Mouse (Mus musculus): ENCODE results near the gene Tmco4. TPM values are rescaled to one million over a fixed set of nuclear protein-coding genes. Genes with fewer than 3 reads are reported as not detected.

Gene Tmco4
- polyA plus RNA-seq, 1 experiment from 2014 or later: 1.1 TPM

- DNase-seq (ENCODE audit: low spot score): no peak
These were observed 60.7 kb downstream of the Tmco4 start for GRCm38 (mm10) chr4:139033263-139034009.

GRCm38 (mm10) chr4:139034010-139034367 lies 61.3 kb downstream of the Tmco4 start:
- DNase-seq (ENCODE audit: low spot score): no peak
- no peak overlapping the region for H3K27ac ChIP-seq
- no peak overlapping the region for H3K4me3 ChIP-seq
- 85% methylated on average over 8 of the region's 8 CpGs for WGBS
- no peaks in the 10 kb centered on the region for H3K36me3 ChIP-seq
- H3K4me1 ChIP-seq (replicated peaks): peaks cover 17% of the 10 kb centered on the region
- H3K9me3 ChIP-seq: peaks cover 4% of the 10 kb centered on the region; the same call in 1 of the 2 replicates
- 0 out of 2 replicates have a peak, but pooled peaks cover 4% of the 10 kb centered on the region for H3K27me3 ChIP-seq (ENCODE audit: insufficient read depth, poor library complexity, severe bottlenecking)

More at GRCm38 (mm10) chr4:139033263-139034009, 60.7 kb downstream of the Tmco4 start:
- no peaks in the 10 kb centered on the region for H3K27me3 ChIP-seq (ENCODE audit: insufficient read depth, poor library complexity, severe bottlenecking)
- no peak overlapping the region for H3K27ac ChIP-seq
- no peaks in the 10 kb centered on the region for H3K36me3 ChIP-seq
- 89% methylated on average over 11 of the region's 11 CpGs for WGBS
- peaks cover 11% of the 10 kb centered on the region; the same call in 1 of the 2 replicates for H3K4me1 ChIP-seq (replicated peaks)
- H3K9me3 ChIP-seq: peaks cover 4% of the 10 kb centered on the region; the same call in 1 of the 2 replicates
- H3K4me3 ChIP-seq: no peak overlapping the region

- no peak for DNase-seq (ENCODE audit: low spot score)
- H3K27ac ChIP-seq: no peak overlapping the region
- 62% methylated on average over 4 of the region's 4 CpGs for WGBS
These were observed 61.9 kb downstream of the Tmco4 start for GRCm38 (mm10) chr4:139034540-139034939.

GRCm38 (mm10) chr4:139034942-139035341 lies 62.3 kb downstream of the Tmco4 start:
- peaks cover 11% of the 10 kb centered on the region for H3K27me3 ChIP-seq (ENCODE audit: insufficient read depth, poor library complexity, severe bottlenecking)
- peaks cover 25% of the 10 kb centered on the region for H3K4me1 ChIP-seq (replicated peaks)
- peaks cover 4% of the 10 kb centered on the region; the same call in 1 of the 2 replicates for H3K9me3 ChIP-seq
- no peak overlapping the region for H3K4me3 ChIP-seq
- DNase-seq (ENCODE audit: low spot score): no peak
- H3K36me3 ChIP-seq: no peaks in the 10 kb centered on the region
- no peak overlapping the region for H3K27ac ChIP-seq
- 88% methylated on average over 3 of the region's 3 CpGs for WGBS

More at GRCm38 (mm10) chr4:139034540-139034939, 61.9 kb downstream of the Tmco4 start:
- peaks cover 21% of the 10 kb centered on the region for H3K4me1 ChIP-seq (replicated peaks)
- no peaks in the 10 kb centered on the region for H3K36me3 ChIP-seq
- peaks cover 4% of the 10 kb centered on the region; the same call in 1 of the 2 replicates for H3K9me3 ChIP-seq
- H3K27me3 ChIP-seq (ENCODE audit: insufficient read depth, poor library complexity, severe bottlenecking): peaks cover 9% of the 10 kb centered on the region; the same call in 1 of the 2 replicates
- H3K4me3 ChIP-seq: no peak overlapping the region

- Histone ChIP-seq H3K36me3 (no peaks in the 10 kb centered on the region), H3K4me3 (no peak overlapping the region), H3K27me3 (ENCODE audit: insufficient read depth, poor library complexity, severe bottlenecking) (peaks cover 20% of the 10 kb centered on the region), H3K4me1 (replicated peaks) (peaks cover 33% of the 10 kb centered on the region), H3K9me3 (peaks cover 4% of the 10 kb centered on the region; the same call in 1 of the 2 replicates), H3K27ac (no peak overlapping the region)
- DNase-seq (ENCODE audit: low spot score): no peak
- WGBS: 93% methylated on average over 3 of the region's 3 CpGs
These were observed 63.1 kb downstream of the Tmco4 start for GRCm38 (mm10) chr4:139035799-139036198.

- peaks cover 37% of the 10 kb centered on the region for H3K4me1 ChIP-seq (replicated peaks)
- H3K27me3 ChIP-seq (ENCODE audit: insufficient read depth, poor library complexity, severe bottlenecking): peaks cover 20% of the 10 kb centered on the region
- no peak for DNase-seq (ENCODE audit: low spot score)
- H3K36me3 ChIP-seq: no peaks in the 10 kb centered on the region
- WGBS: 78% methylated on average over 17 of the region's 17 CpGs
- 0 out of 2 replicates have a peak overlapping the region, but pooled peaks have one; percentile 46 for H3K27ac ChIP-seq
- peaks cover 4% of the 10 kb centered on the region; the same call in 1 of the 2 replicates for H3K9me3 ChIP-seq
- H3K4me3 ChIP-seq: no peak overlapping the region
These were observed 65.3 kb downstream of the Tmco4 start for GRCm38 (mm10) chr4:139037795-139038607.

GRCm38 (mm10) chr4:139040084-139040839 lies 67.6 kb downstream of the Tmco4 start:
- Histone ChIP-seq H3K27ac (peak overlapping the region; percentile 35; the same call in 1 of the 2 replicates), H3K36me3 (no peaks in the 10 kb centered on the region), H3K4me3 (no peak overlapping the region), H3K27me3 (ENCODE audit: insufficient read depth, poor library complexity, severe bottlenecking) (peaks cover 20% of the 10 kb centered on the region), H3K4me1 (replicated peaks) (peaks cover 37% of the 10 kb centered on the region), H3K9me3 (peaks cover 8% of the 10 kb centered on the region; the same call in 1 of the 2 replicates)
- WGBS: 7% methylated on average over 10 of the region's 10 CpGs
- no peak for DNase-seq (ENCODE audit: low spot score)

GRCm38 (mm10) chr4:139042611-139043010 lies 69.9 kb downstream of the Tmco4 start:
- Histone ChIP-seq H3K4me3 (no peak overlapping the region), H3K27ac (no peak overlapping the region), H3K27me3 (ENCODE audit: insufficient read depth, poor library complexity, severe bottlenecking) (peaks cover 20% of the 10 kb centered on the region), H3K9me3 (peaks cover 4% of the 10 kb centered on the region; the same call in 1 of the 2 replicates), H3K36me3 (no peaks in the 10 kb centered on the region), H3K4me1 (replicated peaks) (peaks cover 34% of the 10 kb centered on the region)
- 86% methylated on average over 5 of the region's 5 CpGs for WGBS
- DNase-seq (ENCODE audit: low spot score): no peak

- 83% methylated on average over 2 of the region's 2 CpGs for WGBS
- H3K27me3 ChIP-seq (ENCODE audit: insufficient read depth, poor library complexity, severe bottlenecking): peaks cover 20% of the 10 kb centered on the region
These were observed 70.9 kb downstream of the Tmco4 start for GRCm38 (mm10) chr4:139043600-139043999.

GRCm38 (mm10) chr4:139044566-139044965 lies 71.9 kb downstream of the Tmco4 start:
- no peak overlapping the region for H3K27ac ChIP-seq
- H3K9me3 ChIP-seq: peaks cover 4% of the 10 kb centered on the region; the same call in 1 of the 2 replicates
- no peaks in the 10 kb centered on the region for H3K36me3 ChIP-seq
- peaks cover 11% of the 10 kb centered on the region for H3K27me3 ChIP-seq (ENCODE audit: insufficient read depth, poor library complexity, severe bottlenecking)
- WGBS: 89% methylated on average over 5 of the region's 5 CpGs
- no peak for DNase-seq (ENCODE audit: low spot score)
- H3K4me1 ChIP-seq (replicated peaks): peaks cover 15% of the 10 kb centered on the region
- H3K4me3 ChIP-seq: no peak overlapping the region

More at GRCm38 (mm10) chr4:139043600-139043999, 70.9 kb downstream of the Tmco4 start:
- H3K9me3 ChIP-seq: peaks cover 4% of the 10 kb centered on the region; the same call in 1 of the 2 replicates
- H3K36me3 ChIP-seq: no peaks in the 10 kb centered on the region
- no peak overlapping the region for H3K4me3 ChIP-seq
- H3K27ac ChIP-seq: no peak overlapping the region
- DNase-seq (ENCODE audit: low spot score): no peak
- peaks cover 24% of the 10 kb centered on the region for H3K4me1 ChIP-seq (replicated peaks)

- peaks cover 4% of the 10 kb centered on the region; the same call in 1 of the 2 replicates for H3K9me3 ChIP-seq
- no peak overlapping the region for H3K4me3 ChIP-seq
- no peaks in the 10 kb centered on the region for H3K4me1 ChIP-seq (replicated peaks)
- H3K27ac ChIP-seq: no peak overlapping the region
- no peaks in the 10 kb centered on the region for H3K27me3 ChIP-seq (ENCODE audit: insufficient read depth, poor library complexity, severe bottlenecking)
- WGBS: 87% methylated on average over 5 of the region's 5 CpGs
- DNase-seq (ENCODE audit: low spot score): no peak
- no peaks in the 10 kb centered on the region for H3K36me3 ChIP-seq
These were observed 73.7 kb downstream of the Tmco4 start for GRCm38 (mm10) chr4:139046354-139046753.

GRCm38 (mm10) chr4:139048518-139048917 lies 75.8 kb downstream of the Tmco4 start:
- H3K36me3 ChIP-seq: no peaks in the 10 kb centered on the region
- no peak for DNase-seq (ENCODE audit: low spot score)
- no peak overlapping the region for H3K4me3 ChIP-seq
- no peak overlapping the region for H3K27ac ChIP-seq
- peaks cover 4% of the 10 kb centered on the region; the same call in 1 of the 2 replicates for H3K9me3 ChIP-seq
- WGBS: 80% methylated on average over 6 of the region's 6 CpGs
- H3K4me1 ChIP-seq (replicated peaks): peaks cover 10% of the 10 kb centered on the region; the same call in 1 of the 2 replicates
- H3K27me3 ChIP-seq (ENCODE audit: insufficient read depth, poor library complexity, severe bottlenecking): no peaks in the 10 kb centered on the region

All from hindbrain, embryonic 10.5 days (tissue).